Mouse (Mus musculus): Measurements from ENCODE around the gene Cnpy4. TPM values are rescaled to one million over a fixed set of nuclear protein-coding genes. Genes with fewer than 3 reads are reported as not detected.
A peak's percentile ranks its signal among the peaks of the same experiment; 100 is the strongest.

Gene Cnpy4
- polyA plus RNA-seq, 1 experiment from 2014 or later: 26.1 TPM

- H3K27me3 ChIP-seq (replicated peaks): no peaks in the 10 kb centered on the region
- no peaks in the 10 kb centered on the region for H3K36me3 ChIP-seq
- no peak overlapping the region for H3K4me2 ChIP-seq
- H3K4me1 ChIP-seq: no peaks in the 10 kb centered on the region
- no peak overlapping the region for H3K4me3 ChIP-seq
- H3K9ac ChIP-seq: no peak overlapping the region
- H3K9me3 ChIP-seq: no peaks in the 10 kb centered on the region; the same call in 1 of the 2 replicates
- whole genome bisulfite sequencing: 30% methylated on average over 2 of the region's 2 CpGs
- no peak for ATAC-seq (ENCODE audit: extremely low read depth, insufficient number of reproducible peaks, low FRiP score, low TSS enrichment)
- no peak overlapping the region for H3K27ac ChIP-seq (replicated peaks)
Measured at GRCm38 (mm10) chr5:138241511-138241910, 54.2 kb downstream of the Cnpy4 start.

MicroRNAs within 50 kb of the gene (microRNA counts, 519-probe panel; counts per million panel counts)
- microRNA mmu-miR-106b (5,466 counts per million, percentile 90 among the panel's probes with 10 or more counts), microRNA mmu-miR-25 (6,674 counts per million, percentile 96 among the panel's probes with 10 or more counts), microRNA mmu-miR-93 (5,565 counts per million, percentile 90 among the panel's probes with 10 or more counts)

Small RNAs within 50 kb of the gene (microRNA-seq; reads per million reads assigned to microRNA genes)
- gene Mir106b (5,176 reads per million, percentile 93 among the genes with 10 or more reads in this experiment), gene Mir25 (338 reads per million, percentile 69 among the genes with 10 or more reads in this experiment), gene Mir93 (9,295 reads per million, percentile 95 among the genes with 10 or more reads in this experiment)

Other genes starting within 250 kb of the Cnpy4 start
- 0.04 TPM in 2 replicates for gene Gjc3, start 224.4 kb upstream of the Cnpy4 start, polyA plus RNA-seq (2015; fragmentation: Nextera tagmentation; extraction: Ambion mirVana)
- gene Azgp1, start 206.0 kb upstream of the Cnpy4 start, polyA plus RNA-seq (2015; fragmentation: Nextera tagmentation; extraction: Ambion mirVana): not detected in 2 replicates
- gene Smok3a, start 166.2 kb upstream of the Cnpy4 start, polyA plus RNA-seq (2015; fragmentation: Nextera tagmentation; extraction: Ambion mirVana): not detected in 2 replicates
- not detected in 2 replicates for gene Smok3b, start 166.1 kb upstream of the Cnpy4 start, polyA plus RNA-seq (2015; fragmentation: Nextera tagmentation; extraction: Ambion mirVana)
- gene Smok3c, start 134.3 kb upstream of the Cnpy4 start, polyA plus RNA-seq (2015; fragmentation: Nextera tagmentation; extraction: Ambion mirVana): not detected in 2 replicates
- 8.6 and 8.7 TPM in 2 replicates for gene Zkscan1, start 102.4 kb upstream of the Cnpy4 start, polyA plus RNA-seq (2015; fragmentation: Nextera tagmentation; extraction: Ambion mirVana)
- 39.1 and 39.4 TPM in 2 replicates for gene Zscan21, start 70.6 kb upstream of the Cnpy4 start, polyA plus RNA-seq (2015; fragmentation: Nextera tagmentation; extraction: Ambion mirVana)
- gene Zfp113, start 31.7 kb upstream of the Cnpy4 start, polyA plus RNA-seq (2015; fragmentation: Nextera tagmentation; extraction: Ambion mirVana): 11.5 and 12.2 TPM in 2 replicates
- 269 and 309 TPM in 2 replicates for gene Cops6, start 26.4 kb upstream of the Cnpy4 start, polyA plus RNA-seq (2015; fragmentation: Nextera tagmentation; extraction: Ambion mirVana)
- gene Ap4m1, start 15.5 kb upstream of the Cnpy4 start, polyA plus RNA-seq (2015; fragmentation: Nextera tagmentation; extraction: Ambion mirVana): 12.9 and 13.7 TPM in 2 replicates
- 123 TPM in 2 replicates for gene Mcm7, start 15.1 kb upstream of the Cnpy4 start, polyA plus RNA-seq (2015; fragmentation: Nextera tagmentation; extraction: Ambion mirVana)
- 62.8 and 69.7 TPM in 2 replicates for gene Taf6, start within 50 bp of the Cnpy4 start, polyA plus RNA-seq (2015; fragmentation: Nextera tagmentation; extraction: Ambion mirVana)
- 5.8 and 5.9 TPM in 2 replicates for gene Mblac1, start 6.8 kb downstream of the Cnpy4 start, polyA plus RNA-seq (2015; fragmentation: Nextera tagmentation; extraction: Ambion mirVana)
- not detected in 2 replicates for gene Nxpe5, start 38.4 kb downstream of the Cnpy4 start, polyA plus RNA-seq (2015; fragmentation: Nextera tagmentation; extraction: Ambion mirVana)
- gene Lamtor4, start 68.0 kb downstream of the Cnpy4 start, polyA plus RNA-seq (2015; fragmentation: Nextera tagmentation; extraction: Ambion mirVana): 77.9 and 86.8 TPM in 2 replicates
- gene BC037034, start 76.5 kb downstream of the Cnpy4 start, polyA plus RNA-seq (2015; fragmentation: Nextera tagmentation; extraction: Ambion mirVana): 2.9 and 3.0 TPM in 2 replicates
- 0.64 and 1.0 TPM in 2 replicates for gene Gal3st4, start 85.4 kb downstream of the Cnpy4 start, polyA plus RNA-seq (2015; fragmentation: Nextera tagmentation; extraction: Ambion mirVana)
- gene Gm43720, start 92.5 kb downstream of the Cnpy4 start, polyA plus RNA-seq (2015; fragmentation: Nextera tagmentation; extraction: Ambion mirVana): 0.04 and 0.06 TPM in 2 replicates
- 9.3 and 9.7 TPM in 2 replicates for gene Gpc2, start 92.5 kb downstream of the Cnpy4 start, polyA plus RNA-seq (2015; fragmentation: Nextera tagmentation; extraction: Ambion mirVana)
- 1.6 and 2.5 TPM in 2 replicates for gene Stag3, start 92.8 kb downstream of the Cnpy4 start, polyA plus RNA-seq (2015; fragmentation: Nextera tagmentation; extraction: Ambion mirVana)
- gene Pvrig, start 154.5 kb downstream of the Cnpy4 start, polyA plus RNA-seq (2015; fragmentation: Nextera tagmentation; extraction: Ambion mirVana): not detected in 2 replicates